Mouse (Mus musculus): ENCODE data around the gene Sult2b1. TPM values are rescaled to one million over a fixed set of nuclear protein-coding genes. Genes with fewer than 3 reads are reported as not detected.
A peak's percentile ranks its signal among the peaks of the same experiment; 100 is the strongest.

Gene Sult2b1
- total RNA-seq, 2 experiments from 2014 or later: 11.4 to 13.8 TPM

DNA sequence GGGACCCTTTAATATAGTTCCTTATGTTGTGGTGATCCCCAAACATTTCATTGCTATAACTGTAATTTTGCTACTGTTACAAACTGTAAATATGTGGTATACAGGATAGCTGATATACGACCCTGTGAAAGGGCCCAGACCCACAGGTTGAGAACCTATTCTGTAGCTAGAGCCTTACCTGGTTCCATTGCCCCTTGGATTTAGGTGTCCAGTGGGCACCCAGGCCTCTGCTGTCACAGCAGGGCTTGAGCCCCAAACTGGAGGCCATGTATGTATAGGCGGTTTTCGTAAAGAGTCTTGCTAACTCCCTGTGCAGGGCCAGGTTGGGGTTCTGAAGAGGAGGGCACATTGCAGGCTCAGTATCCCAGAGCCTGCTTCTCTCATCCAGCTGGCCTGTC, 68.0 kb downstream of the Sult2b1 start:
- no peak for DNase-seq (ENCODE audit: low spot score in 2 of 2)
- intact Hi-C loops (cut with DNase I): no loop called here

DNA sequence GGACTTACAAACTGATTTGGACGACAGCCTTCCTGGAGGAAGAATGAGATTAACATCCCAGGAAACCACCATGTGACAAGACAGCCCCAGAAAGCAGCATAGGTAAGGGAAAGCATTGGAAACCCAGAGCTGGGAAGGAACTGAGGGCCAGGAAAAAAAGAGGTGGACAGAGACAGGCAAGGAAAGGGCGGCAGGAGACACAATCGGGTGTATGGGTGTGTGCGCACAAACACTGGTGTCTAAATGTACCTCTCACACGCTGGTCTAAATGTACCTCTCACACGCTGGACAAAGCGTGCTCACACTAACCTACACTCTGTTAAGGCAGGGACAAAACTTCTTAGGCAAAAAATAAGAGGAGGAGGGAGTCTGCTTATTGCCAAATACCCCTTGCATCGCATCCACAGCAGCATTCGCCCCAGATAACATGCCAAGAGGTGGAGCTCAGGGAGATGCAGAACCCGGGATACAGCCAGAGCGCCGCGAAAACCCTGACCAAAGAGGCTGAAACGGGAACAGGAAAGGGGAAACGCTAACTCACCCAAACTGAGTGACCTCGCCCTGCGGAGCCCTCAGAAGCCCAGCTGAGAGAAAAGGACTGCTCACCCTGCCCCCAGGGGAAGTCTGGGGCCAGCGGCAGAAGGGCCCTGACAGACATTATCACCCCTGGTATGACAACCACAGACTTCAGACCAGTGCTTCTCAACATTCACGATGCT, 68.6 kb downstream of the Sult2b1 start:
- intact Hi-C loops (cut with DNase I): no loop called here
- no peak for DNase-seq (ENCODE audit: low spot score in 2 of 2)

DNA sequence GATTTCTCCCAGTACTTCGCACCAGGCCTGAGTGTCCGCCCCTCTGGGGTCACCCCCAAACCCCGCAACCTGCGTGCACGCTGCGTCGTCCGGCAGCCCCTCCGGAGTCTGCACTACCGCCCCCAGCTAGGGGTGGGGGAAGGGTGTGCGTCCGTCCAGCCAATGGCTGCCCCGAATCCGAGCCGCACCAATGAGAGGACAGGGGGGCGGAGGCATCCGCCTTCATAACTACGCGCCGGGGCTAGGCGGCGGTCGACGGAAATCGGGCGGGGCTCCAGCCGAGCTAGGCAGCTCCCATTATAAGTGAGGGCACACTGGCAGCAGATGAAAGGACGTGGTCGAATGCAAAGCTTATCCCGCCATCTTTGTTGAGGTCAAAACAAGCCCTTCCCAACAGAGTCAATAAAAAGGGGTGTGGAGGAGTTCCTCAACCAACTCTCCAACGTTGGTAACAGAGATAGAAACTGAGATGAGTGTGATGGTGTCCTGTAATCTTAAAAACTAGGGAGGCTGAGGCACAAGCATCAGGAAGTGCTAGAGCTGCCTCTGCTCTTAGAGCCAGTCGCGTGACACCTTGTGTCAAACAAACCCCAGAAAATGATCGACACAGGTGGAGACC, 69.3 kb downstream of the Sult2b1 start, which contains the start of gene Rpl18:
Gene Rpl18, plus strand, starts transcription at position 368 of the 619 bp plus-strand sequence.
- DNase-seq (ENCODE audit: low spot score in 2 of 2): peak; percentile 98
- intact Hi-C loops (cut with DNase I): no loop called here

DNA sequence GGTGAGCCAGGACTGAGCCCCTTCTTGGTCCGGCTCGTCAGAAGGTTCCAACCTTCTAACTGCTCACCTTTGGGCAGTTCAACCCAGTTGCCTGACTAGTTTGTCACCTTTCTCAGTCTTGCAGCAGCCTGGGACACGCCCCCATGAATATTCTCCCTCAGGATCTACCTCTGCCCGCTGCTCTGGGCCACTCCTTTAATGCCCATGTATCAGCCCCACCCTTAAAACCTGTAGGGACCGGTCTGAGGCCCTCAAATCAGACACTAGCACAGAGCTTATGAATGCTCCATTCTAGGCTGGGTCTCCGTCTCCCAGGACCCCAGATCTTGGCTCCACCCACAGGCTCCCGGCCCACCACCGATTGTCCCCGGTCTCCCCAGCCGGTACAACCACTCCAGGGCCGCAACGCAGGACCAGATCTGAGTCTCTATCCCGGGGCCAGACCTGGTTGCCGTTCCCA, 69.8 kb downstream of the Sult2b1 start:
- intact Hi-C loops (cut with DNase I): no loop called here
- DNase-seq (ENCODE audit: low spot score in 2 of 2): no peak

DNA sequence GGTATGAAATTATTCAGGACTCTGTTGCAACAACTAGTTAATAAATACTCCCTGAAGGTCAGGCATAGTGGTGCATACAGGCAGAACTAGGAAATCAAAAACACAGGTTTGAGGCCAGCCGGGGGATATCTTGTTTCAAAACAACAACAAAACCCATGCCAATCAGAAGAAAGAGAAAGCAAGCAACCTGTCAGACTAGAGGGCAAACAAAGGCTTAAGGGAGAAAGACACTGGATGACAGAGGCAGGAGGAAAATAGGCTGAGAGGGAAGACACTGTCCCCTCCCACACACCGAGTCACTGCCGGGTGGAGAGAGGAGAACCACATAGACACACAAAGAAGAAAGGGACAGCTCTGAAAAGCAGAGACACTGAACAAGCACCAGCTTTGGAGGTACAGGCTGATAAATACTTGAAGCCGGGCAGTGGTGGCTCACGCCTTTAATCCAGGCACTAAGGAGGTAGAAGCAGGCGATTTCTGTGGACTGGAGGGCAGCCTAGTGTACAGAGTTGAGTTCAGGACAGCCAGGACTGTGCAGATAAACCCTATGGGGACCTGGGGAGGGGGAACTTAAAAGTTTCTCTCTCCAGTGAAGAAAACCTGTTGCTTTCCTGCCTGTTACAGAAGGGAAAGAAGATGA, 70.5 kb downstream of the Sult2b1 start:
- intact Hi-C loops (cut with DNase I): no loop called here
- no peak for DNase-seq (ENCODE audit: low spot score in 2 of 2)

DNA sequence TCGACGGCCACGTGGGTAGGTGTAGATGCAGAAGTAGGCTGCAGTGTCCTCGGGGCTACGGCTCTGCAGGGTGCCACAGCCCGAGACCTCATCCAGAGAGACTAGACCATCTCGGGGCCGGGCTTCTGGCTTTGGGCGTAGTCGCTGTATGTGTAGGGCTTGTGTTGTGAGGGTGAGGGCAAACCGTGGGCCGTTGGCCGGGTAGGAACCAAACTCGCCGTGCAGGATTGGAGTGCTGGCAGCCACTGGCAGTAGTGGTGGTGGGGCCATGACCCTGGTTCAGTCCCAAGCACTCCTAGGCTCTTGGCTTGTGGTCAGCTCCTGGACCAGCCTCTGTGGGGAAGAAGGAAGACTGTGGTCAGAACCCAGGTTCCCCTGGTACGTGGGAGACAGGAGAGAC, 71.1 kb downstream of the Sult2b1 start:
- DNase-seq (ENCODE audit: low spot score in 2 of 2): no peak
- intact Hi-C loops (cut with DNase I): no loop called here

DNA sequence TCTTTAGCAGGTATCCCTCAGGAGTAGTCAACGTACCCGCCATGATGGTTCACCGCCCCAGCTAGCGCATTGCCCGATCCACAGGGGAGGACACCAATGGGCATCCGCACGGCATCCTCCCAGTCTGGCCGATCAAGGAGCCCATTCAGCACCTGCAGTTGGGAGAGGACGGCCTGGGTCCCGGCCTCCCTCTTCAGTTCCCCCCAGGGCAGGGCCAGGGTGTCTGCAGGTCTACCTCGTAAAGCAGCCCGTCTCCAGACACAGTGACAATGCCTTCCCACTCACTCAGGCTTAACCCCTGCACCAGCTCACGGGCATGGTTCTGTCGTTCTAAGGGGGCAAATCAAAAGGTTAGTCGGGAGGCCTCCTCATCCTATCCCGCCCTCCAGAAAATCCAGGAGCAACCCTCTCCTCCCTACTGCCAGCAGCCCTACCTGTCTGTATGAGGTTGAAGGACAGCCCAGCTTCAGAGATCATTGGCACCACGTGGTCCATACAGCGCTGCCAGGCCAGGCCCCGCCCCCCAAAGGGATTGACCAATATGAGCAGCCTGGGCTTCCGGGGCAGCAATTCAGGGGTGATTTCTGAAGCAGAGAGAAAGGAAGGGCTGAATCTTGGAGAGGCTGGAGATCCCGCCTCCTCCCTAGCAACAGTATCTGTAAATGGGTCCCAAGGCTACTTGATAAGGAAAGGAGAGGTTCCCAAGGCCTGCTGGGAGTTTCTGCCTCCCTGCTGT, 72.3 kb downstream of the Sult2b1 start:
- no peak for DNase-seq (ENCODE audit: low spot score in 2 of 2)
- intact Hi-C loops (cut with DNase I): no loop called here

DNA sequence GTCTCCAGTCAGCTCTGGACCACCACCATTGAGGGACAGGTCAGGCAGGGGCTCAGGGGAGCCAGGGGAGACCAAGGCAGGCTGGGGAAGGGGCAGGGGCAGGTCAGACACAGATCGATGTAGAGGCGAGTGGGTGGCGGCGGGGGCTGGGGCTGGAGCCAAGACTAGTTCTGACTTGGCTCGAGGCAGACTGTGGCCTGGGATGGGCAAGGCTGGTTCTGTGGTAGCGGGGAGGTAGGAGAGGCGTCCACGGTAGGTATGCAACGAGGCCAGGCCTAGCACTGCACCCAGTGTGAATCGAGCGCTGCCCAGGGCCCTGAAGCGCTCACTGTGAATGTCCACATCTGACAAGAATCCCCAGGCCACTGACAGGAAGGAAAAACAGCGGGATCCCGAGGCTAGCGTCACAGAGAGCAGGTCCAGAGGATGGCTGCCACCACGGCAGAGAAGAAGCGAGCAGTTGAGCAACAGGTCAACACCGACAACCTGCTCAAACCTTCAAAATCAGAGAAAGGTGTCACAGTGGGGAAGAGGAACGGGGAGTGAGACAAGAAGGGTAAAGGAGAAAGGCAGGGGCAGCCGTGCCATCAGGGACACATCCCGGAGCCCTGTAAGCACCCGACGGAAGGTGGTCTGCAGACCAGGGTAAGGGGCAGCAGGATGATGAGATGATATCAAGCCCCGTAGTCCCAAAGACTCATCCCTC, 73.0 kb downstream of the Sult2b1 start:
- no peak for DNase-seq (ENCODE audit: low spot score in 2 of 2)
- intact Hi-C loops (cut with DNase I): no loop called here

DNA sequence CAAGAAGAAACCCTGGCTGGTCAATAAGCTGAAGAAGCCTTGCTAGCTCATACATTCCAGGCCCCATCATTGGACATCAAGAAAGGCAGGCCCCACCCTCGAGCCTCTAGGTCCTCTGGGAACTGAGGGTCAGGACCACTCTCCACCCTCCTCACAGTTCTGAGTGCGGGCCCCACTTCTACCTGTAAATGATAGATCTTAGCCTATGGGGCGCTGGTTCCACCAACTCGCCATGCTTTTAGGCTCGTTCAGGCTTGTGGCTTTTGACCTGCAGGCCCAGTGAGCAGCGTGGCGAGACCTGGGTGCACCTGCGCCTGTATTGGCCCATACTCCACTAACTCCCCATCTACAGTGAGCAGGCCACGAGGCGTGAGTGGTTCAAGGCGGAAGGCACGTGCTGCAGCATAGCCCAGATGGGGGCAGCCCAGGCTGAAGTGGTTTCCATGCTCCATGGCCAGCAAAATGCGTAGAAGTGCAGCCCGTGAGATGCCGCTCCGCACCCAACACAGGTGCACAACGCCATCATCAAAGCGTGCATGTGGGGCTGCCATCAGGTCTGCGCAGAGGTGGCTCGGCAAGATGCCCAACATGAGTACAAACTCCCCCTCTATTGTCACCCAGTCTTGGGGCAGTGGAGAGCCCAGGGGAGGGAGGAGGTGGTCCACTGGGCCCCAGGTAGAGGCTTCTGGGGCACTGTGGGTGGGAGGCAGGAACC, 73.8 kb downstream of the Sult2b1 start:
- intact Hi-C loops (cut with DNase I): no loop called here
- peak; percentile 39 to 53 for DNase-seq (ENCODE audit: low spot score in 2 of 2)

DNA sequence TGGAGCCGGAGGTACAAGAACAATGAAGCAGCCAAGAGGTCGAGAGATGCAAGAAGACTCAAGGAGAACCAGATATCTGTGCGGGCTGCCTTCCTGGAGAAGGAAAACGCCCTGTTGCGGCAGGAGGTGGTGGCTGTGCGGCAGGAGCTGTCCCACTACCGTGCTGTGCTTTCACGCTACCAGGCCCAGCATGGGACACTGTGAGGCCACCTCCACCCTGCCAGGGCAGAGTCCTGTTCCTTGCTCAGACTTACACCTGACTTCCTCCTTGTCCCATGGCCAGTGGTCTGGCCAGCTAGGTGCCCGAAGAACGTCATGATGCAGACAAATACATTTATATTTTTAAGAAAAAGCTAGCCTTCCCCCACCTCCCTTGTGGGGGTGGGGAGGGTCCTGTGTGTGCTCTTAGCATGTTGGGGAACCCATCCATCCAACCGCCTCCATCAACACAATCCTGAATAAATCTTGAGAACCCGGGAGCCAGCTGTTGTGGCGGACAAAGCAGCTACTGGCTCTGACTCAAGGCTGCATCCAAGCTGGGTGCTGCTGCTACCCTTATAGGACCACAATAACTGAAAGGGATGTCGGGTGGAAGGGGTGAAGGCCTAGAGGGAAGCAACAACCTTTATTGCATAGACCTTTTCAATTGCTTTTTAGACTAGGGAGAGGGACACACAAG, 74.7 kb downstream of the Sult2b1 start:
- intact Hi-C loops (cut with DNase I): no loop called here
- no peak for DNase-seq (ENCODE audit: low spot score in 2 of 2)

DNA sequence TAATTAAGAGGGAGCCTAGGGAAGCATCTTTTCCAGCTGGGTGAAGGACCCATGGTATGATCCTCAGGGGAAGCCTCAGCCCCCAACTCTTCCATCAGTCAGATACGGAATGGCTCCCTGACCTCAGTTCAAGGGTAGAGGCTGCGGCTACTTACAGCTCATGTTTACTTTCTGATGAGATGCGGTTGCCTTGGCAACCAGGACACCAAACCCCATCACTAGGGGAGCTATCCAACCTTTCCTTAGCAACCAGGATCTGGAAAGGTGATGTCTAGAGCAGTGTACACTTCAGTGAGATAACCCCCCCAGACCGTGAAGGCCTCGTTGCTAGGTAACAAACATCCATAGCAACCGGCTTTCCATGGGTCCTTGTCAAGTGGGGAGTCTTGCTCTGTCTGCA, 75.4 kb downstream of the Sult2b1 start:
- intact Hi-C loops (cut with DNase I): no loop called here
- no peak for DNase-seq (ENCODE audit: low spot score in 2 of 2)

DNA sequence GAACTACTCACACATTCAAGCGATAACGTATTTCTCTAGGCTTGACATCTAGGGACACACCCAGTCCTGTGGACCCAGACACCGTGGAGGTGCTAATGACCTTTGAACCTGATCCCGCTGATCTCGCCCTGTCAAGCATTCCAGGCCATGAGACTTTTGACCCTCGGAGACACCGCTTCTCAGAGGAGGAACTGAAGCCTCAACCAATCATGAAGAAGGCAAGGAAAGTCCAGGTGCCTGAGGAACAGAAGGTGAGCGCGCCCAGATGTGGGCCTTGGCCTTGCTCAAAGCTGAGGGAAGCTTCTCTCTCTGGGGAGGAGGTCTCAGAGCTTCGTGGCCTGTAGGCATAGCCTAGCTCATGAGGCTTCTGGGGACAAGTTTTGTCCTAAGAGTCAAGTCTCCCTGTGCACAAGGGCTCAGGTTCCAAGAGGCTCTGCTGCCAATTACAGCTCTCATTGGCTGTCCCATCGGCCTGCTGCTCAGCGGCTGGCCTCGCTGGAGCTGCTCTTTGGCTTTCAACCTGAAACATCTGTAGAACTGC, 76.2 kb downstream of the Sult2b1 start:
- intact Hi-C loops (cut with DNase I): no loop called here
- no peak for DNase-seq (ENCODE audit: low spot score in 2 of 2)

DNA sequence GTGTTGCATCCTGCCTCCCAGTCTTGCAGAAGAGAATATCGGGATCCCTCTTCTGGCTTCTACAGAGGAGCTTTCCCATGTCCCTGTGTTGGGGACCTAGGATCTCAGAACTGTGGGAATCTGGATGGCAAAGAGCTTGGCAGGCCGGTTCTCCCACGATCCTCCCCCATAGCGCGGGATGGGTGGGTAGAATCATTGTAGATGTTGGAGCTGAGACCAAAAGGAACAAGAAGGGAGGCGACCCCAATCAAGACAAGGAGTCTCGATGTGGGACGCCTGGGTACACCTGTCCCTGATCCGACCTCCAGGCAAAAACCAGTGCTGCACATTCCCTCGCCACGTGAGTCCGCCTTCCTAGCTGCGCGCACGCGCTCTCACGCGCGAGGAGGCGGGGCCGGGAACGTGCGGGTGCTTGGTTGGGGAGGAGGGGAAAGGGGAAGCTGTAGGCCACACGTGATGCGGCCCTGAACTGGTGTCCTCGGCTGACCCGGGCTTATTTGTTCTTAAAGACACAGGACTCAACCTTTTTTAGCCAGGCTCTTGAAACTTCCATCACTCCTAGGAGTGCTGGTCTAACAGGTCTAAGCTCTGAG, 77.0 kb downstream of the Sult2b1 start:
- DNase-seq (ENCODE audit: low spot score in 2 of 2): peak; percentile 95 to 96
- intact Hi-C loops (cut with DNase I): no loop called here

DNA sequence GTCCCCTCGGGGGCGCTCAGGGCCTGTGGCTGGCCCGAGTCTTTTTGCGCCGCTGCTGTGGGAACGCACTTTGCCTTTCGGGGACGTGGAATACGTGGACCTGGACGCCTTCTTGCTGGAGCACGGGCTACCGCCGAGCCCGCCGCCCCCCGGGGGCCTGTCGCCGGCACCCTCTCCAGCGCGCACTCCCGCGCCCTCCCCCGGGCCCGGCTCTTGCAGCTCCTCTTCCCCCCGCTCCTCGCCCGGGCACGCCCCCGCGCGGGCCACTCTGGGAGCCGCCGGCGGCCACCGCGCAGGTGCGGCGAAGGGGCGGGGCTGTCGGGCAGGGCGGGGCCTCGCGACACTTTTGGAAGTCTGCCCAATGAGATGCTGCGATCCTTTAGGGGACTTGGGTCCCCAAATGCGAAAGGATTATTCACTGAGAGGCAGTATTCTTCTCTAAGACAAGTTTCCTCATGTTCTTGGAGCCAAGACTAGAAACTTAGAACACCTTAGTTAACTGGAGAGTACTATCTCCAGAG, 77.7 kb downstream of the Sult2b1 start:
- intact Hi-C loops (cut with DNase I): no loop called here
- DNase-seq (ENCODE audit: low spot score in 2 of 2): peak; percentile 84 to 90

DNA sequence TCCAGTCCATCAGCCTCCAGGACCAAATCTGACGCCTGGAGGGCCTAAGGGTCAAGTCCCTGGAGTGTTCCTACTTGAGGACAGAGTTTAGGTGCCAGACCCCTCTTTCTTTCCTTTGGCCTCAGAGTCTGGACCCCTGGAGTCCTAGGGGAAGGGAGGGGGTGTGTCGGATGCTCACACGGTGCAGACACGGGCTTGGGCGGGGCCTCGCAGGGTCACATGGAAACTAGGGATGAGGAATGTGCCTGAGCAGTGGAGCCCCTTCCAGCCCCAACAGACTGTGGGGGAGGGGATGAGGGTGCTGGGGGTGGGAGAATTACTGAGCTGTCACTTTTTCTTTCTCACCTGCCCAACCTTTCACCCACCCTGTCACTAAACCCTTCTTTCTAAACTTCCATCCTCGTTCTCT, 78.6 kb downstream of the Sult2b1 start:
- DNase-seq (ENCODE audit: low spot score in 2 of 2): peak; percentile 84 to 87
- intact Hi-C loops (cut with DNase I): no loop called here

DNA sequence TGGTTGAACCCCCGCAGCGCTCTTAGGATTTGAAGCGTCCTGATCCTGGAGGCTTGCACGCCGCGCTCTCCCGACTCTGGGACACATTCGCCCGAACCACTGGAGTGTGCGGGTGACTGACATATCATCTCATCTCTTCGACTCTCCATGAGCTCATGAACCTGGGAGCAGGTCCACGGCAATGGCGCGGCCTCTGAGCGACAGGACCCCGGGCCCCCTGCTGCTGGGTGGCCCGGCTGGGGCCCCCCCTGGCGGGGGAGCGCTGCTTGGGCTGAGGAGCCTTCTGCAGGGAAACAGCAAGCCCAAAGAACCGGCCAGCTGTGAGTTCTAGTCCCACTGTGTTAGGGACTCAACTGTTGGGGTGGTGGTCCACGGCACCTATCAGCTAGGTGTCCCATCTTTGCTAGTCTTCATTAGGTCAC, 79.0 kb downstream of the Sult2b1 start:
- intact Hi-C loops (cut with DNase I): no loop called here
- no peak for DNase-seq (ENCODE audit: low spot score in 2 of 2)

DNA sequence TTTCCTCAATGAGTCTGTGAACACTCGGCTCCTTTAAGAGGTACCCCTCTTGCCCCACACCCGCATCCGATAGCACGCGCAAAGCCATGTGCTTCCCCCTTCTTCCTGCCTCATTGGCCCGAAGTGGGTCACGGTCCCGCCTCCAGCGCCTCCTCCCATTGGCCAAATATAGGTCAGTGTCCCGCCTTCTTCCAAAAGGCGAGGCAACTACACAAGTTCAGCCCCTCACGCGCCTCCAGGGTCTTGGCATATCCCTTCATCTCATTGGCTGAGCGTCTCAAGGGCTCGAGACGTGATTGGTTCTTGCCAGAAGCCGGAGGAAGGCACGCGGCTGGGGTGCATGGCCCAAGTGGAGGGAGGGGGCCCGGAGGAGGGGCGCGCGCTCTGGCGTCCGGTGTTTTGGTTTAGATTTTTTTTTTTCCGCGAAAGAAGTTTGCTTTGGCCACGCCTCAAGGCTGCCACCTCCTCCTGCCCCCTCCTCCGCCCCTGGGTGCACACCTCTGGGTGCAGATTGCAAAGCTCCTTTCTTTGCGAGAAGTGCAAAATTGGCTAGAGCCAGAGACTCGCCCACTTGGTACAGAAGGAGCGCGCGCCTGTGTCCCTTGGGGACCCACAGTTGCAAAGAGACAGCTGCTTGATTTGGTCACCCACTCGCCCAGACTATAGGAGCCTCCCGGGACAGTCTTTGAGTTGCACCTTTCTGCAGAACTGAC, 79.6 kb downstream of the Sult2b1 start, which contains the start of gene Dbp:
Gene Dbp, plus strand, starts transcription at position 359 of the 713 bp plus-strand sequence.
- DNase-seq (ENCODE audit: low spot score in 2 of 2): peak; percentile 100
- intact Hi-C loops (cut with DNase I): loop anchor here (5.0 kb wide), 1 partner anchor 238 kb away; the partner anchor contains the start of gene Bax
